Mouse (Mus musculus): ENCODE measurements around the gene Rnh1.

The Rnh1 gene

DNA sequence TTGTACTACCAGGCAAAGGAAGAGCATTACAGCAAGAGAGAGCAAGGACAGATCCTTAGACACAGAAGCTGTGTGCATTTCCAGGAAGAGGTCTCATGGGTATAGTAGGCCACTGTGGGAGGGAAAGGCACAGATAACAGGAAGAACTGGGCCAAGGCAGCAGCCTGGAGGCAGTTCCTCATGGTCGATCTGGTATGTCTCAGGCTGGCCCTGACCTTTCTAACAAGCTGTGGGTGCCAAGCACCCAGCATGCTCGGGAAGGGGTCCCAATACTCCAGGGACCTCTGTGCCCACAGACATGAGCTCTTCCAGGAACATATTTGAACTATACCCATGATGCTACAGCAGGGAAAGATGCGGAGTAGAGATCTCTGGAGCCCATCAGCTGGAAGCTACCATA lies 31.9 kb upstream of the Rnh1 start:
- no peak for DNase-seq

DNA sequence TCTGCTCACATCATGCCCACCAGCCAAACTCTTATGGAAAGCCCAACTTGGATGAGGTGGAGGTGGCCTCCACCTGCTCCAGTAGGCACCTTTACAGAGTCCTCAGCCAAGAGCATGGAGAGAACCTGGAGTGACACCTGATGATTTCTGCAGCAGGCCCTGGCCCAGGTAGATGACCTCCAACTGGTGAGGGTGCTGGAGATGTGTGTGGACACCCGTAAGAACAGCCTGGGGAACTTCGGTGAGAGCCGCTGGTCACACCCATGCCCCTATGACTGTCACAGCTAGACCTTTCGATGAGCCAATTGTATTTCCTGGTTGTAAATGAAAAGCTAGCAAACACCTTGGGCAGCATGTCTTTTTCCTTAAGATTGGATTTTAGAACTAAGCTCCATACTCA lies 25.5 kb upstream of the Rnh1 start:
- no peak for DNase-seq

DNA sequence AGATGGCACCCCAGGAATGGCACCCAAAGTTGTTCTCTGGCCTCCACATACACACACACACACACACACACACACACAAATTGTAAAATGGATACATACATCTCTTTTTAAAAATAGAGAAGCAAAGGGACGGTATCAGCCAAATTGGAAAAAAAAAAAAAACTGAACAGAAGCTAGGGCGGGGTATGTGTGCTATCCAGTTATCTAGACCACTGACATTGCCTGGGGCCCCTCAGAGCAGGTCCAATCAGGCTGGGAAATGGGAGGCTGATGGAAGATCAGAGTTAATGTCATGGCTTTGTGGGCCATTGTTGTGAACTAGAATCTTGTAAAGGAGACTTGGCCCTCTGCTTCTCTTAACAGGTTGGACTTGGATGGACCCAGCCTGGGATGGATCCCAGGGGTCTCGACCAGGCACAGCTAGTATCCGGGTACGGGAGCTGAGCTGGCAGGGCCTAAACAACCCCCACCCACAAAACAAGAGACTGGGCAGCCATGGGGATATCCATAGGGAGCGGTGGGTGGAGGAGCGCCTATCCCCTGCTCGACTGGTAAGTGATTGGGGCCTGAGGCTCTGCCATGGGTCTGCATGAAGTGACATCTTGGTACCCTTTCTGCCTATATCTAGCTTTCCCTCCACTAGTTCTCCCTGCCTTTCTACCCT lies 24.1 kb upstream of the Rnh1 start:
- no peak for DNase-seq

DNA sequence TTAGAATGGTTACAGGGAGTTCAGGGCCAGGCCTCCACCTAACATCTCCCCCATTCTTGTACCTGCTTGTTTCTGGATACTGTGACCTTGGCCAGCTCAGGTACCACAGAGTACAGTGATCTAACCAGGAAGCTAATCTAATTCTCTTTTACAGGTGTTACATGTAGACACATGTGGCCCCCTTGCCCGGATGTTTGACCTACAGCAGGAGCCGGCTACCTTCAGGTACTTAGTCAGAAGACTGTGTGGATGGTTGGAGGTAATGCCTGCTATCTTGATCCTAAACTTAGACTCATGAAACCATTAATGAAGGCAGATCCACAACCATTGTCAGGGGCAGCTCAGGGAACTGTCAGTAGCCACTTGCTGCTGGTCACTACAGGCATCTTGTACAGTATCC lies 23.1 kb upstream of the Rnh1 start:
- DNase-seq: no peak

DNA sequence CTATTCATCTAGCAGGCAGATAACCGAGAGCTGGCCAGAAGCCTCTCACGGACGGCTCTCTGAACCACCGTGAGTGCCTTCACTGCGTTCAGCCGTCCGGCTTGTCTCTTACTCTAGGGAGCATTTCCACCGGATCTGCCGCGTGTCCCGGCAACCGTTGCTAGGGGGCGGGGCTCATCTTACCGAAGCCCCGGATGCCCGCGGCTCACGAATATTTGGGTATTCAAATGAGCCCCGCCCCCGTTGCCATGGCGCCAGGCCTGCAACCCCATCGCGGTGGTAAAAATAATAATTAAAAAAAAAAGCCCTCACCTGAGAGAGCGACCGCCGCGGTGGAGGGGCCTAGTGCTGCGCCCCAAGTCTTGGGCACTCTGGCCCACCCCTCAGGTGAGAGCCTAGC lies 22.2 kb upstream of the Rnh1 start:
- DNase-seq: peak; percentile 98

DNA sequence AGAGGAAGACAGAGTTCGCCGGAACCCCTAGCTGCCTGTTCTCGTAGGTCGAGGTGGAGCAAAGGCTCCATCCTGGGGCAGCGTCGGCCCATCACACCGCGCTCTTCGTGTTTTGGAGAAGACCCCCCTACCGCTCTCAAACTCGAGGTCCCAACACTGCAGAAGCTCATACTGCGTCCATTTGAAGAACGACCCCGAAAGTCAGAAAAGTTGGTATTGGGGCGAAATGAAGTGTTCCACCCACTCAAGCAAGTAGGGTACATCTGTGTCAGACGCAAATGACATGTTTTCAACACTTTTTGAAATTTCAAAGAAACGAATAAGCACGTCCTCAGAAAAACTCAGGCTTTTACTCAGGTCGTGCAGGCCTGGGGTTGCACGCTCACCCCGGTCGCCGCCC lies 21.8 kb upstream of the Rnh1 start:
- no peak for DNase-seq

DNA sequence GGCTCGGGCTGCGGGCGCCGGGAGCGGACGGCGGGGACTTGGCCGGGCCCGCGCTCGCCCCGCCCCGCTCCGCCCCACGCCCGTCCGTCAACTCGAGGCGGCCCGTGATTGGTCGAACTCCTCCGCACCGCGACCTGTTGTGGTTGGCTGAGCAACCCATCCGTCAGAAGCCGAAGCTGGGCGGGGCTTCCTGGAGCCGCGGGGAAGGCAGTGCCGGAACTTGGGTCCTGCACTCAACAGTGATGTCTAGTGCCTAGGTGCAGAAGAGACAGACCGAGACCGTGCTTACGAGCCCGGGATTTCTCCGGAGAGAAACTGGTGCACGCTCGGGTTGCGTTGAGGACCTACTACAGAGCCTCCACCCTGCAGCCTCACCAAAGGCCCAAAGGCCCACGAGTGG lies 21.3 kb upstream of the Rnh1 start, which contains the start of the genes Hras and Lrrc56:
Hras (minus strand) TSS at position 58 of the 400 bp plus-strand sequence.
Lrrc56 (plus strand) TSS at position 210 of the 400 bp plus-strand sequence.
- DNase-seq: peak; percentile 99

DNA sequence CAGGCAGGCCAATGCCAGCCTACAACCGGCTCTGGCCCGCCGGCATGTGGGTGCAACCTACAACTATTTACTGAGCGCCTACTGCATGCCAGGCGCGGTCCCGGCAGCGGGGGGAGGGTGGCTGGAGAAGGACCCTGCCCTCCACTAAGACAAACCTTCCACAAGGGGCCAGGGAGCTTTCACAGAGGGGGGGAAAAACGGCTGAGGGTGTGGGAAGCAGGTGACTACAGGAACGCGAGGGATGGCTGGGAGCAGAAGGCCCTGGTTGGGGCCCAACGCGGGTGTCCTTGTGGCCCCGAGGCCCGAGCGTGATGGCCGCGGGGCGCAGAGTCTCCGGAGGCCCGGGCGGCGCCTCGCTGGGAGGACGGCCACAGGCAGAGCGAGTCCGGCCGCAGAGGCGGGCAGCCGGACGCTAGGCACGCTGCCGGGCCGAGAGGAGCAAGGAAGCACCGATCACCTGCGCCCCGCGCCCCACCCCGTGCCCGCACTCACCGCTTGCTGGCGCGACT lies 20.7 kb upstream of the Rnh1 start:
- DNase-seq: peak; percentile 67

DNA sequence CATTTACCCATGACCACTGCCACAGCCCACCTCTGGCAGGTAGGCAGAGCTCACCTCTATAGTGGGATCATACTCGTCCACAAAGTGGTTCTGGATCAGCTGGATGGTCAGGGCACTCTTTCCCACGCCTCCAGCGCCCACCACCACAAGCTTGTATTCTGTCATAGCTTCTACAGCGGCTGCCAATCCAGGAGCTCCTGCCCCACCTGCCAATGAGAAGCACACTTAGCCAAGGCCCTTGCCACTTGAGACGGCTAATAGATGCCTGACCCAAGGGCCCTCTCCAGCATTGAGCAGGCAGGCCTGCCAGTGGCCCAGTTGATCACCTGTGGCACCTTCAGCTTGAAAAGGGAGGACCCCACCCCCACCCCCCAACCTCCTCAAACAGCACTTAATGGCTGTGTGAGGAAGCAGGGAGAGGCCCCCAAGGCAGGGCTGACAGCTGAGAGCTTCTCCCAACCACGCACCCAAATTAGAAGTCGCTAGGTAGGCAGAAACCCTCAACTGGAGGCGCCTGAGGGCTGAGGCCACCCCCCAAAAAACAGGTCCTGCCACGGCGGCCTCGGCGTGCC lies 20.2 kb upstream of the Rnh1 start:
- no peak for DNase-seq

DNA sequence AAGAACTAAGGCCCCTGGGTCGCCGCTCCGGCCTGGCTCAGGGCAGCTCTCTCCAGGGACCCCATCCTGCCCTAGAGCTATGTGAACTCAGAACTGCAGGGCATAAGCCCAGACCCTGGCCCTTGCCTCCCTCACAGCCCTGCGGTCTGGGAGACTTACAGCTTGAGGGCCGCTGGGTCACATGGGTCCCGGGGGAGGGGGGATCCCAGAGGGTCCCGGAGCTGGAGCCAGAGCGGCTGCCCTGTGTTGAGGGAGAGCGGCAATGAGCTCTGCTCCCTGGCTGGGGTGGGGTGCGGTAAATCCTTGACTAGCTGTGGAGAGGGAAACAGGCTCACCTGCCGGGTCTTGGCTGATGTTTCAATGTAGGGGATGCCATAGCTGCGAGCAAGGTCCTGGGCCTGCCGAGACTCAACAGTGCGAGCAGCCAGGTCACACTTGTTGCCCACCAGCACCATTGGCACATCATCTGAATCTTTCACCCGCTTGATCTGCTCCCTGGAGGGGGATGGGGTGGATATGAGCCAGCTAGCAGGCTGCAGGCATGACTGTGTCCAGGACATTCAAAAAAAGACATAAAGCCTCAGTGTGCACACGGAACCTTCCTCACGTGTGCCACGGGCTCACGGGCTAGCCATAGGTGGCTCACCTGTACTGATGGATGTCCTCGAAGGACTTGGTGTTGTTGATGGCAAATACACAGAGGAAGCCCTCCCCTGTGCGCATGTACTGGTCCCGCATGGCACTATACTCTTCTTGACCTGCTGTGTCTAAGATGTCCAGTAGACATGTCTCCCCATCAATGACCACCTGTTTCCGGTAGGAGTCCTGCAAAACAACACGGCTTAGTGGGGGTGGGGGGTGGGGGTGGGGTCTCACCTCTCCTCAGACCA lies 19.4 kb upstream of the Rnh1 start:
- no peak for DNase-seq

DNA sequence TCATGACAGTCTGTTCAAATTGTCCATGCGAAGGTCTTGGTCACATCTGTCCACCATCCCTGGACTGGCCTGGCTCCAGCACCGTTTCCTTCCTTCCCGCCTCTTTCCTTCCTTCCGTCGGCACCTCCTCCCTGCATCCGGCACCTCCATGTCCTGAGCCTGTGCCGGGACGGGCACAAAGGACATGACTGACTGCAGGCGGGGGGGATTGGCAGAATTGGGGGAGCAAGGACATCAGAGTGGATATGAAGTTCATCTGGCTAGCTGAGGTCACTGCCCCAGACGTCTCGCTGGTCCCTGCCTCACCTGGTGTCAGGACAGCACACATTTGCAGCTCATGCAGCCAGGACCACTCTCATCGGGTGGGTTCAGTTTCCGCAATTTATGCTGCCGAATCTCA lies 18.4 kb upstream of the Rnh1 start:
- no peak for DNase-seq

DNA sequence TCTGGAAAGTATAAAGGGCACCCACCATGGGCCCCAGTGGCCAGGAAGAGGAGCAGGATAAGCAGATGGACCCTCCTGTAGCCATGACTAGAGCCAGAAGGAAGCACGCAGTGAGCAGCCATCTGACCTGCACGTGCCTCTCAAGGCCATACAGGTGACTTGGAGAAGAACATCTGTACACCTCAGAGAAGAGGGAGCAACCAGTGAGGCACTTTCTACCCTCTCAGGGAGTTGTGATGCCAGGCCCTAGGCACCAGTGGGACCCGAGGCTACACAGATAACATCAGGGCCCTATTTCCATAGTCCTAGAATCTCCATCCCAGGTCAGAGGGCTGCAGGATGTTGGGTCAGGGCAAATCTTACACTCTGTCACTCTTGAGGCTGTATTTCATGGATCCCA lies 17.6 kb upstream of the Rnh1 start:
- no peak for DNase-seq

DNA sequence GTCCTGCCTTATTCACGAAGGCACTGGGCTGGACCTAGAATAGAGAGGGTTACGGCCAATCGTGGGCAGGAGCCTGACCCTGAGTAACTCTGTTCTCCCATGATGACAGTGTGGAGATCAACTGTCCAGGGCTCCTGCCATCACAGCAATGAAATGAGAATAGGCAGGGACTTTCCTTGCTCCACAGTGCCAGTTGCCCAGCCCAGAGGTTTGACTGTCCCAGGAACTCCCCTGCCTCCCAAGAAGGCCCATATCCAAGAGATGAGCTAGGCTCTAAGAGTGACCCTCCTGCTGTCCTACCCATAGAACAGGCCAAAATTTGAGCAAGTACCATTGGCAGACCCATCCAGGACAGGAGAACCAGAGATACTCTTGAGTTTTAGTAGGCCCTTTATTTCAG lies 16.1 kb upstream of the Rnh1 start:
- no peak for DNase-seq

DNA sequence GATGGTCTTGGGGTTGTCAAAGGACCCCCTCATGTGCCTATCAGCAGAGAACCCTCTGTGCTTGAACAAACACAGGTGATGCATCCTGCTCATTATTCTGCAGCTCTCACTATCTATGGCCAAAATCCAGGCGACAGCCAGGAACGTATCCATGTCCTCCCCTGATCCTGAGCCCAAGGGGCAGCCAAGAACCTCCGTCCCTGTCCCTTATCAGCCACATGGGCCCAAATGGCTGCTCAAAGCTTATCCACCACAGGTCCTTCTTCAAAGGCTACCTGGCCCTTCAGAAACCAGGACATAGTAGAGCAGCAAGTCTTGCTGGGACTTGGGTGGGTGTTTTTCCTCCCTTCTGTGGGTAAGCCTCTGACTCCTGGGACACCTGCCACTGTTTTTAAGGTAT lies 15.5 kb upstream of the Rnh1 start:
- DNase-seq: no peak

DNA sequence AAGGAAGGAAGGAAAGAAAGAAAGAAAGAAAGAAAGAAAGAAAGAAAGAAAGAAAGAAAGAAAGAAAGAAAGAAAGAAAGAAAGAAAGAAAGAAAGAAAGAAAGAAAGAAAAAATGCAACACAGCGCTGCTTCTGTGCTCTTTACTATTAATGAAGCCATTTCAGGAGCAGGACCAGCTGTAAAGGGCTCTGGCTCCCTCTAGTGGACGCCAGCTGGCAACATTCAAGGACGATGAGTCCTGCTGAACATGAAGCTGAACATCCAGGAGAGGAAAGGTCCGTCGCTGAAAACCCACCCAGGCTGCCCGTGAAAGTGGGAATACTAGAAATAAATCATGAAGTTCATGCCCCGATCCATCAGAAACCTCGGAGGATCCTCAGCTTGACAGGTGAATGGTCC lies 3.5 kb upstream of the Rnh1 start:
- peak; percentile 93 for DNase-seq

DNA sequence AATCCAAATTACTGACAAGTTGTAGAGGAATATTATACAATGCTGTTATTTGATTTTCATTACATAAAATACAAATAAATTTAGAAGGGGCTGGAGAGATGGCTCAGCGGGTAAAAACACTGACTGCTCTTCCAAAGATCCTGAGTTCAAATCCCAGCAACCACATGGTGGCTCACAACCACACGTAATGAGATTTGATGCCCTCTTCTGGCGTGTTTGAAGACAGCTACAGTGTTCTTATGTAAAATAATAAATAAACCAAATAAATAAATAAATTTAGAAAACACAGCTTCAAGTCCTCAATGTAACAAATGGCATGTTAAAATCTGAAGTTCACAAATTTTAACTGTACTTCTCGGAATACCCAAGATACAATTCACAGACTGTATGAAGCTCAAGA lies 2.4 kb upstream of the Rnh1 start:
- DNase-seq: no peak

DNA sequence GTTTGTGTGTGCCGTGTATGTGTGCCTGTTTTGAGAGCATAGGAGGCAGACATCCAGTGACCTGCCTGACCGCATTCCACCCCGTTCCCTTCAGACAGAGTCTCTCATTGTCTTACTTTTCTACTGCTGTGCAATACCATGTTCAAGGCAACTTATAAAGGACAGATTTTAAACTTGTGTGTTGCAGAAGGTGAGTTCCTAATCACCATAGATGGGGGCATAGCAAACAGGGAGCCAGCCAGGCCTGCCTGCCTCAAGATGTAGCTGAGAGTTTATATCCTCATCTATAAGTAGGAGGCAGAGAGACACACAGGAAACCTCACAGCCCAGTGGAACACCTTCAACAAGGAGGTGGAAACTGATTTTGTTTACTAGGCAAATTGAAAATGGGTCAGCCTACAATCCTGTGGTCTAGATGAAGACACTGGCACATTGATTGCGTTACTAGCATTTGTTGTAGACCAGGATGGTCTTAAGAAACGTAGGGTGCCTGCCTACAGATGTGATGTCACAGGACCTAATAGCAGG lies 730 bp upstream of the Rnh1 start:
- no peak for DNase-seq

DNA sequence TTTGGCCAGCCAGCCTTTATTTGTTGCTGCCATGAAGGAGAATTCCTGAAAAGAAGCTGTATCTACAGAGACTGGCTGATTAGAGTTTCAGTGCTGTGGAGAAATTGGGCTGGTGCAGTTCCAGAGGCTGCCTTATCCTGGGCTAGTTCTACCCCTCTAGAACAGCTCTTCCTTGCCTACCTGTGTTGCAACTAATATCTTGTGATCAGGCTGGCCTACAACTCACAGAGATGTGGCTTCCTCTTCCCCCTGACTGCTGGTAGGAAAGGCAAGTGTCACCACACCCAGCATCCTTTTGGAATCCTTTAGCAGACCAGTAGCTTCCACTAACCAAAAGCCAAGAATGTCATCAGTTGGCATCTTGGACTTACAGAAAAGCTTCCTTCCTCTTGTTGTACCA lies 2.8 kb downstream of the Rnh1 start:
- no peak for DNase-seq

DNA sequence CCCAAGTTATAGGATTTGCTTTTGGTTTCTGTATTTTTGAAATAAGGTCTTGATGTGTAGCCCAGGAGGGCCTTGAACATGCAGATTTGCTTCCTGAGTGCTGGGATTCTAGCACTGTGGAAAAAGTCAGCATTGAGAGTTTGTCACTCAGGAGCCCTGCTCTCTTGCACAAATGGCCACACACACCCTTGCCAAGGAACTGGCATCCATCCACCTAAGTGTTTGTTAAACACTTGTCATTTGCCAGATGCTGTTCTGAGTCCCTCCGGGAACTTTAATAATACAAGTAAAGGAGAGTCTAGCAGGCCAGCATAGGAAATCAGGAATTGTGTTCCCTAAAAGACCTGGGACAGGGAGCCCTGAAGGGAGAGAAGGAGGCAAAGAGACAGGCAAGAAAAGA lies 3.4 kb downstream of the Rnh1 start:
- DNase-seq: no peak

DNA sequence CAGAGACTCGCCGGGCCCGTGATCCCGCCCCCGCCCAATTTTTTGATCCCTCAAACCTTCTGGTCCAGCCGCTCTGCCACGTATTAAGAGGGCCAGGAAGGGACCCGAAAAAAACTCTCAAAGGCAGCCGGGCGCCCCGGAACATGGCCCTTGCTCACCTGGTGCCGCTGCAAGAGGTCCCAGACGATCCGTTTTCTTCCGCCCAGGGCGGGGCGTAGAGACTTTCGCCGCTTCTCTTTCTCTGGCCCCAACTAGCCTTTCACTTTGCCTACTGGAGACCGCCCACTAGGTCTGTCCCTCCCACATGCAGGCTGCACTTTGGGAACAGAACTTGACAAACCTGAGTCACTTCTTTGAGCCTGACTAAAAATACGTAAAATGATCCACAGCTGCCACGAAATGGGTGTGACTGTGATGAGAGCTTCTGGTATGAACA lies 4.1 kb downstream of the Rnh1 start:
- peak; percentile 61 for DNase-seq

DNA sequence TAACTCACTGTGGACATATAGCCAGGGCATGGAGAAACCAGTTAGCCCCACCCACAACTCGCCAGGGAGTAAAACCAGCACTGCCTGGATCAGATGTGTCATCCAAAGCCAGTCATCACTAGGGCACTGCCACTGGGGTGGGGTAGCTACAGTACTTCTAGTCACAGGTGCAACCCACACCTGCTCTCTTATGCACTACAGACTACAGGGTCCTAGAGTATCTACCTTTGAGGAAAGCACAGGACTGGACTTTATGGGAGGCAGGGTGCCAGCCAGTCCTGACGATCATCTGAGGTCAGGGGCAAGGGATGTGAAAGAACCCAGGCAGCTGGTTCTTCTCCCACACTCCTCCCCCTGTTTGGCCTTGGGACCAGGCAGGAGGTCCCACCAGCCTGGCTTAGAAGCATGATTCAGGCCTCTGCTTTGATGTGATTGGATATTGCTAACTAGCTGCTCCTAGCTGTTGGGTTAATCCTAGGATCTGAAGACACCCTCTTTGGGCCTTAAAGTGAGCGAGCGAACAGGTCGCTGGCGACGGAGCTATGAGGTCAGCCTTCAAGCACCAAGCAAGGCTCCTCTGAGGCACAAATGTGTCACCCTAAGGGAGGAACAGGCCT lies 4.6 kb downstream of the Rnh1 start:
- no peak for DNase-seq

DNA sequence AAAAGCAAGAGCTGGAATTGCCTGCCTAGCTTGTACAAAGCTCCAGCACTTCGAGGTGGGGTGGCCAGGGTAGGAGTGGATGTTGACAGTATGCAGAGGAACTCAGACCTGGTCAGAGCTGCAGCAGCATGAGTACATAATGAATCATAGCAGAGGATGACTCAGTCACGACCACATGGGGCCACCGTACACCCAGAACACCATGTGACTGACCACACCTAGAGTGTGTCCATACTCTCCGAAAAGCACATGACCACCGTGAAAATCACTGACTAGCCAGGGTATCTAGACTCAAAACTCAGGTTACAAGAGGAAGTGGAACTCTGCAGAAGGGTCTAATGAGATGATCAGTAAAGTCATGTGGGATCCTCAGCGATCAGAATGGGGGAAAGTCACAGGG lies 7.8 kb downstream of the Rnh1 start:
- DNase-seq: no peak

DNA sequence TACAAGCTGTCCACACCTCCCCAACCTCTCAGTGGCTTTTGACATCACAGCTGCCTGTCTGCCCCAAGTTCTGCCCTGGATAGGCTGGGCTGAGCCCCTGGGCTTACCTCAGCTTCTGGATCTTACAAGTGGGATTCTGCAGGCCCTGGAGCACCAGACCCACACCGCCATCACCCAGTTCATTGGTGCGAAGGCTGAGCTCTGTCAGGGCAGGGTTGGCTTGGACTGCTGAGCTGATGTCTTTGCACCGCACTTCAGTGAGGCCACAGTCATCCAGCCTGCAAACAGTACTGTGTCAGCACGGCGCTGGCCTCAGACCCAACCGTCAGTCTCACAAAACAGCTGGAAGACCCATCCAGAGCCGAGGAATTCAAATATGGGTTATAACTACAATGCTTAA lies 8.3 kb downstream of the Rnh1 start:
- no peak for DNase-seq
